Mouse (Mus musculus): ENCODE measurements around the gene Gab1.

Gab1 gene

DNA sequence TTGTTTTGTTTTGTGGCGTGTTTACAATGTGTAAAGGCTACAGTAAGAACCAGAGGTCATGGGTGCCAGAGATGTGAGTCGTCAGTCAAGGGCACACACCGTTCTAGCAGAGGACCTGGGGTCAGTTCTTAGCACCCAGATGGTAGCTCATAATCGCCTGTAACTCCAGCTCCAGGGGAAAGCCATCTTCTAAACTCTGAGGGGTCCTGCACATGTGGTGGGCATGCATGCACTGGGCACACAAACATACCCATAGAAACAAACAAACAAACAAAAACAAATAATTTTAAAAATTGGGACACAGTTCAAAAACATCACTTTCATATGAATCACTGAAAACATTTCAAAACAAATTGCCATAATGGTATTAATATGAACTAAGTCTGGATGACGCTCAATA is 69.9 kb downstream of the Gab1 start:
- DNase-seq (ENCODE audit: low spot score), result no peak

DNA sequence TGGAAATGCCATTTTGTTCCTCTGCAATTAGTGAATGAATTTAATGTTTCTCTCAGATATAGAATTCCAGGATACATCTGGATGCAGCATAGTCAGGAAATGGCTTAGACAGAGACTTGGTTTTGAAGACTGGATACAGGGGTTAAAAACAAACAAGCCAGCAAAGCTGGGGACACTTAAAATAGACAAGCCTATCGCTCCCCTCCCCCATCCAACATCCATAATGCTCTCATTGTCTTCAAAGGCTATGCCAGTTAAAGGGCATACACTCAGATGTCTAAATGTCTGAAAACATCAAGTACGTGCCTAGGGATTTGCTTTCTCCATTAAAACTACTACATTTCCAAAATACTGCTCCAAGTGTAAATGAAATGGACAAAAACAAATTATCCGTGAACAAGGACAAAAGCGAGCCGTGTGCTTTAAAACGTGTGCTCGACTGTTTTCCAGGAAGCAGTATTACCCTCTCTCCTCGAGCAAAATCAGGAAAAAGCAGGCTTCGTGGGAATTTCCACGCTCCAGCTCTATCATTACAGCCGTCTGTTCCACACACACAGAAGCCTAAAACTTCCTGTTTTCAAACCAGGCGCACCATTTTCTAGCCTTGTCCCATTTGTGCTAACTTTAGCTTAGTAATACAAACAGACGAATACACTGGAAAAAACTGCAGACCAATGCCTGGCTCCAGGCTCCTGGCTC is 72.4 kb downstream of the Gab1 start:
- no peak for DNase-seq (ENCODE audit: low spot score)

DNA sequence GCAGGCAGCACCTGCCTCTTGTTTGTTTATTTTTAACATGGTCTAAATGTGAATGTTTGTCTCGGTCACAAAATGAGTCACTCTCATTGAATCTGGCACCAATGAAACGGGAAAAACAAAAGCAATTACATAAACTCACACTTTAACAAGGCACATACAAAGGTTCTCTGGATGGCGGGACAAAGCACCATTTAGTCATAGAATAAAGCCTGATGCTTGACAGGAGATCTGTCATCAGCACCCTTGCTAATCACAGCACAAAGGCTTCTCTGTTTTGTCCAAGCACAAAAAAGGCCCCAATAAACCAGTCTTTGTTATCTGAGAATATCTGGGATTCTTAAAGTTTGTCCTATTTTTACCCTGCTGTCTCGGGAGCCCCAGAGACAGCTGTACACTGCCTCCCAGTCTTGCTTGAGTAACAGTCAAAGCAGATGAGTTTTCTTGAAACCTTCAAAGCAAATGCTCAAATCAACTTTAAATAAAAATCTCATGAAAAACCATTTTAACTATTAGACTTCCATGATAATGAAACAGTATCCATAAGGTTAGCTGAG is 76.2 kb downstream of the Gab1 start:
- DNase-seq (ENCODE audit: low spot score), result no peak

DNA sequence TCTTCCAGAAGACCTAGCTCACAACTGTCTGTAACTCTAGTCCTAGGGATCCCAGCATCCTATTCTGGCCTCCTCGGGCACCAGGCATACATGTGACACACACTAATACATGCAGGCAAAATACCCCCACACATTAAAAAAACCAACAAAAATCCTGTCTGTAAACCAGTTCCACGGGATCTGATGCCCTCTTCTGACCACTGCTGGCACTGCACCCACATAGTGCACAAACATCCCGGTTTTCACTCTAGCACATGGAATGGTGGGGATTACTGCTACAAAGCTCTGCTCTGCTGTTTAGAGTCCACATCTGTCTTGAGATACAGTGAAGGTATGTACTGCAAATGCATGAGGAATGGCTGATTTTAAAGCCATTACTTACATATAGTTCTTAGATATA is 81.5 kb downstream of the Gab1 start:
- no peak for DNase-seq (ENCODE audit: low spot score)

DNA sequence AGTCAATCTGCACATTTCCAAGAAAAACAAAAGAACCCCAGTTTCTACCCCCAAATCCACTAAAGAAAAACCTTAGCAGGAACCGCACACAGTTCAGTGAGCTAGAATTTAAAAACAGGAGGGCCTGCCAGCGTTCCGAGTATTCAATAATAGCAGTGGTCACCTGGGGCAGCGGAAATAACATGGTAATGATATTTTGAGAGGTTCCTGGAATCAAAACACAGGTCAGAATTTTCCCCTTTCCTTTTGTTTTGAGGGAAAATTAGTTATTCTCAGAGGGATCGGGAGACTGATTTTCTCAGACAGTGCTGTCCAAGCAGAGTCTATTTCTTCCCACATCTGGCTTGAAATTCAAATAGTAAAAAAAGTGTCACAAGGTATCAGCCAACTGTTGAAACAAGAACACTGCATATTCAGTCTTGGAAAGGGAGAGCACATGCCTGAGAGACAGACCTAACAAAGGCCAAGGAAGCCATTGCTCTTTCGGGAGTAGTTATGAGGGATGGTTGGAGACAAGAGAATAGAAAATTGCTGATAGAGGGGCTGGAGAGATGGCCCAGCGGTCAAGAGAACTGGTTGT is 82.0 kb downstream of the Gab1 start:
- no peak for DNase-seq (ENCODE audit: low spot score)

DNA sequence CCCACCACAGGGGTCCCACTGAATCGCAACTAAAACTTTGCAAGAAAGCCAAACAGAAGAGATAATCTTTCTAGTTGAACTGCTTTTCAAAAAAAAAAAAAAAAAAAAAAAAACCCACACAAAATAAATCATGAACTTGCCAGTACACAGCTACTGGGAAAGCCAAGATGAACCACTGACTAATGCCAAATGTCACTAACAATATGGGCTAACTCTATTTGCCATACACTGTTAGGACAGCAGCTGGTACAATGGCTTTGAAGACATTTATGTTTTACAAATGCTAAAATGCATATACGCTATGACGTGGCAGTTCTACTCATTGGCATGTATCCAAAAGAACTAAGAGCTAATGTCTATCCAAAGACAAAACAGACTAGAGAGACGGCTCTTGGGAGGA is 84.2 kb downstream of the Gab1 start:
- DNase-seq (ENCODE audit: low spot score), result no peak

DNA sequence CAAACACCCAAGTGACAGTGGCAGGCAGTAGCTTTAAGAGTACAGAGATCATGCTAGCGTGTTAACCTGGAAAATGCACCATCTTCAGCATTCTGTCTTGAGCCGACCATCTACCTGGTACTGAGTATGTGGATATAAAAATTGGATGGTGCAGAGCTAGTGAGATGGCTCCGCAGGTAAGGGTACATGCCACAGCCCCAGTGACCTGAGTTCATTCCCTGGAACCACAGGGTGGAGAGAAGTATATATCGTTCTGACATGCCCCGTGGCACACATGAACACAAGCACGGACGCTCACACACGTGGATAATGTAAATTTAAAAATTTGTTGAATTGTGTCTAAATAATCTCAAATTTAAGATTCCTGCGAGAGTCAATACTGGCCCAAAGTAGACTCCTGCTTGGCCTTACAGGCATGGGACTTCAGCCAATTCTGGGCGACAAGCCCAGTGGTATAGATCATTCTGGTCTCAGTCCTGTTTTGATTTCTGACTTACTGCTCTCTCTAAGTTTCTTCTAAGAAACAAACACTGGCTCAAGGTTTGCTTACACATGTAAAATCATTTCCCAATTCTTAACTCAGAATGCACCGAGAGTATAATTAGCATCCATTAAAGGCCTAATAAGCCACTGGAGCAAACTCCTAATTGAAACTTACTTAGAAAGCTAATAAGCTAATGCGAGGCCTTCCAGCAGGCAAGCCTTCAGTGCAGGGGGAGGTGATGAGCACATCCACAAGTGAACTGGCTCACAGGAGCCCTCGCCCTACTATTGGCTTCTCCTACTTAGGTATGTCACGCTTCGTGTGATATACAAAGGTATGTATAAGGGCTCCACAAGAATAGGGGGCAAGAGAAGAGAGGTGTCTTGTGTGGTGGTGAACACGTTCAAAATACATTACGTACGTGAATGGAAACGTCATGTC is 85.5 kb downstream of the Gab1 start:
- no peak for DNase-seq (ENCODE audit: low spot score)

DNA sequence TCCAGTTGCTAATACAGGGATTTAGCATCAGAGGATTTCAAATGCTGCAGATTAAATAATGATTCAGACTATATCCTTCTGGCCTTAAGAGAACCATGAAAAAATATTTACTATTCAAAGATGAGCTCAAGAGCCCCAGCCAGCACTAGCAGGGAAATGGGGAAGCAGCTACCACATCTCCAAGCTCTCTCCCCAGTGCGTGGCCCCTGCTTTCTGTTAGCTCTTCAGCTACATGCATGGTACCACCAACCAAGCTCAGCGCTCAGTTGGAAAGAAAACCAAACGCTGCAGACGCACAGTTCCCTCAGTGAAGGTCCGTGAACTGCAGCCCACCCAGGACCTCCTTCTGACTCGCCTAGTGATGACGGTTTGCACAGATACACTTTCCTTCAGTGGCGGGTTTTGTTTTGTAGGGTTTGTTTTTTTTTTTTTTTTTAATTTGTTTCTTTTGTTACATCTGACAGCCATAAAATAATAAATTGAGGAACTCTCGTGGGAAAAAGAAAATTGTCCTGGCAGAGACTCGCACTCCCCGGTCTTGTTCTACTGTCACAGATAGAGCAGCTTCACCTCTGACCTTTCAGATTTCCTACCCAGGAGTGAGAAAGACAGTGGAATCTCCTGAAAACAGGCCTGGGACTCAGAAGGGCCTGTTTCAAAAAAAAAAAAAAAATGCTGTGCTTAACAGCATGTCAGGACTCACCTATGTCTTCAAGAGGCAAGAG is 86.4 kb downstream of the Gab1 start:
- no peak for DNase-seq (ENCODE audit: low spot score)

DNA sequence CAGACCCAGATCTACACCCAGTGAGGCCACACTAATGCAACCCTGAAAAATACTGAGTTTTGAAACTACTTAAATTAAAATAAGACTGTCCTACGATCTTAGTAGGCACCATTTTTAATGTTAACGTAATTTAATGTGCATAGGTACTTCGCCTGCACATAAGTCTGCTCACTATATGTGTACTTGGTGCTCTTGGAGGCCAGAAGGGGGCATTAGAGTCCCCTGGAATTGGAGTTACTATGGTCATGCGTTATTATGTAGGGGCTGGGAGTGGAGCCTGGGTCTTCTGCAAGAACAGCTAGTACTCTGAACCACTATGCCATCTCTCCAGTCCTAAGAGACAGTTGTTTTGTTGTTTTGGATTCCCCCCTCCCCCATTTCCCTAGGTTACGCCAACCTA is 88.1 kb downstream of the Gab1 start:
- no peak for DNase-seq (ENCODE audit: low spot score)

DNA sequence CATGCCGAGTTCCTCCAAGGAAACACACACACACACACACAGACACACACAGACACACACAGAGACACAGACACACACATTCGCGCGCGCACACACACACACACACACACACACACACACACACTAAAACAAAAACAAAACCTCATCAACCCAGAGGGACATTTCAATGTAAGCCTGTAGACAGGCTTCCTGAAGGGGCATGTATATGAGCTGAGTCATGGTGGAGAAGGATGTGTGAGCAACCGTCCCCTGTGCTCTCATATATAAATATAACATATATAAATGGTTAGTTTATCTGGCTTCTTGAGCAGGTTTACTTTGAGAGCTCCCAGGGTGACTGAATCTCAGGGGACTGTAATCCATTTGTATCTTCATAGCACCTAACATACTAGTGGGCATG is 91.0 kb downstream of the Gab1 start:
- DNase-seq (ENCODE audit: low spot score), result no peak

DNA sequence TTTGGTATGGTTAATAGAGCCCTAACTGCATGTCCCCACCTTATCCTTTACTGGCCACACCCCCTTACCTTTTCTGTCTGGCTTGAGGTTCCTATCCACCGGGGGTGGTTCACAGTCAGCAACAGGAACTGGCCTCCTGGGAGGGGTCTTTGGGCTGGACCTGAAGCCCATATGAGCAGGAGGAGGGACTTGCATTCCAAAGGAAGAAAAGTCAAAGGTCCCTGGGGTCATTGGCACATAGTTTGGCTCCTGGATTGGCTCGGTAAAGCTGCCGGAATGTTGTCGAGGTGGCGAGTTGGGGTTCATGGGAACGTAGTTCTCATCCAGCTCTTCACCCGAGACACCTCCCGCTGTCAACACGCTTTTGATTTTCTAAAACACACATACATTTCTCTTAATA is 95.8 kb downstream of the Gab1 start:
- no peak for DNase-seq (ENCODE audit: low spot score)

DNA sequence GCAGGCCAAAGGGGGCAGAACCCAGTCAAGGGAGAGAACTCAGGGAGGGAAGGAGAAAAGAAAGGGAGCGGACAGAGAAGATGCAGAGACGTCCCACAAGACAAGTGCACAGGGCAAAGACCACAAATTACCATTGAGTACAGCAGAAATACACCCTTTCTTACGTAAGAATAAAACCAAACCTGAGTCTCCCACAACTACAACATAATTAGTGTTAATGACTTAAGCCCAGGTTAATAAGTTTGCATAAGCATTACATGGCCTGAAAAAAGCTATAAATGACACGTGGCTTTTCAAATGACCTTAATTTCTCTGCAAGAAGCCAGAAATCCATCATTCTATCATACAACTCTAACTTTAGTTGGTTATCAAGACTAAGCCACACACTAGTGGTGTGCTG is 97.0 kb downstream of the Gab1 start:
- no peak for DNase-seq (ENCODE audit: low spot score)

DNA sequence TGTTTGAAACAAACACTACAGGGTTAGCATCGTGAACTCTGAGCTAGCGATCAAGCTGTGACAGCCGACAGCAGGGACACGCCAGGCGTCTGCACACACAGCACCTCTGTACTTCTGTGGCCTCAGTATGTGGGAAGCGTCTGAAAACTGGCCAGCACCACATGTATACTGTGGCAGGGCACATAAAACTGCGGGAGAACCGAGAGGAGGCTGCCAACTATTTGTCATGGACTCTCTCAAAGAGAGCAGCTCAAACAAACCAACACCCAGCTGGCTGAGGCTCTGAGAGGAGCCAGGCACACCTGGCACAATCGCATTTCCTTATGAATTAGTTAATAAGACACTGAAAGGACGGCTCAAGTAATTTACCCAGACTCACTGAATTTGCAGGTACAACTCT is 99.0 kb downstream of the Gab1 start:
- DNase-seq (ENCODE audit: low spot score), result no peak

DNA sequence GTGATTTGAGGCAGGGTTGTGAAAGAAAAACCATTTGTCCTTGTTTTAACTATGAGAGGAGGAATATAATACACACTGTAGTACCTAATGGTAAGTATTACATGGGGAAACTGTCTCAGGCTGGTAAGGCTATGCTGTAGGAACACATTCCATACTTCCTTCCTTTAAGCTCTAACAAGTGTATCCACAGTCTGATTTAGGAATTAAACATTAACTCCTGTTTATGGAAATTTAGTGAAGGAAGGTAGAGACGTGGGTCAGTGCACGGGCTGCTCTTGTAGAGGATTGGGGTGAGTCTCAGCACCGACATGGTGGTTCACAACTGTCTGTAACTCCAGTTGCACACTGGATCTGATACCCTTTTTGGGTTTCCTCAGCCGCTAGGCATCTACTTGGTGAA is 100.0 kb downstream of the Gab1 start:
- no peak for DNase-seq (ENCODE audit: low spot score)

DNA sequence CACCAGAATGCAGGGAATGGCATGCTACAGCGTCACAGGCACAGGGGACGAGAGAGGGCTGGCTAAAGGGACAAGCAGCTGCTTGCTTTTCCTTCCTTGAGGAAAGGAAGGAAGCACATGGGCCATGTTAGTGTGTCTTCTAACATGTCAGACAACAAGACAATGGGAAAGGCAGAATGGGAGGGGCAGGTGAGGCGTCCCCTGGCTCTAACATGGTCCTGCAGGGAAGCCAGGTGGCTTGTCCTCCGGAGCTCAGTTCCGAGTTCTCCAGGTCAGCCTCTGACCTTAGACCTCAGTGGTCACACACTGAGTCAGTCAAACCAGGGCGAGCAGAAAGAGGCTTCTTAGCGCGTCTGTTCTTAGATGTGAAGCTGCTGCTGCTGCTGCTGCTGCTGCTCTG is 103.9 kb downstream of the Gab1 start:
- DNase-seq (ENCODE audit: low spot score), result no peak

DNA sequence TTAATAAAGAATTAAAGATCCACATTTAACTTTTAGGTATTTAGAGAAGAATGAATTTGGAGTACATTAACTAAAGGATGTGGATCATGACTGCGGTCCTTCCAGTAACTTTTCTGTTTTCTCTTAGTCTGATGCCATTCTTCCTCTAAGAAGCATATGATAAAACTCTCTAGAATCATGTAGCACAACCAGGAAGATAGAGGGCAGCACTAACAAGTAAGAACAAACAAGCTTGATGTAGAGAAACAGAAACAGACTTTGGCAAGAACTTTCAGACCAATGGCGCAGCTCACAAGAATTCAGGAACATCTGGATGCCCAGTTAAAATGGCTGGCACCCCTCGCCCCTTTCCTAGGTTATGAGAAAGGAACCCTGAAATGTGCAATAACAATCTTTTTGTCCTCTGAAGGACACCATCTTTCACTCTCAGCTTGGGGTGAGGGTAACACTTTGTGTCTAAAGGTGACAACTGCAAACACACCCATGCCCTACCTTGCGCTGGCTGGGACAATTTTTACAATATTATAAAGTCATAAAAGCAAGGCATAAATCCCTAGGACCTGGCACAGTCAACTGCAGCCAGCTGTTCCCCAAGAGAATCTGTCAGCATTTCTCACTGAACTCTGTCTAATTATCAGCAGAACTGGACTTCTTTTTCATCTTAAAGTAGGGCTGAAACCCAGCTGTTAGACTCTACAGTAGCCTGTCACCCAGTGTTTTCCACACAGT is 107.4 kb downstream of the Gab1 start:
- no peak for DNase-seq (ENCODE audit: low spot score)

DNA sequence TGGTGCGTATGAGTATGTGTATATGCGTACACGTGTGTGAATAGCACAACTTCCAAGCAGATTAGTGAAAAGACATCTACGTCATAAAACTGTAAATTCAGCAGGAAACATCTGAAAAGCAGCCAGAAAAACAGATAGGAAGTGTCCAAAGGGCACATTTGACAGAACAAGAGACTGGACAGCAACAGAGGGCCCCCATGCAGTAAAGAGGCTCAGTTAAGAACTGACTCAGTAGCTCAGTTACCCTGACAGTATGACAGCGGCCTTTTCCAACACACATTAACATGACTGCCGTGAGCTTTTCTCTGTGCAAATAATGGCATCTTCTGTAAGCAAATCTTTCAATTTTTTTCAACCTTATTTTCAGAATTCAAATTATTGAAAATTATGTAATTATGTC is 111.9 kb downstream of the Gab1 start:
- DNase-seq (ENCODE audit: low spot score), result no peak

DNA sequence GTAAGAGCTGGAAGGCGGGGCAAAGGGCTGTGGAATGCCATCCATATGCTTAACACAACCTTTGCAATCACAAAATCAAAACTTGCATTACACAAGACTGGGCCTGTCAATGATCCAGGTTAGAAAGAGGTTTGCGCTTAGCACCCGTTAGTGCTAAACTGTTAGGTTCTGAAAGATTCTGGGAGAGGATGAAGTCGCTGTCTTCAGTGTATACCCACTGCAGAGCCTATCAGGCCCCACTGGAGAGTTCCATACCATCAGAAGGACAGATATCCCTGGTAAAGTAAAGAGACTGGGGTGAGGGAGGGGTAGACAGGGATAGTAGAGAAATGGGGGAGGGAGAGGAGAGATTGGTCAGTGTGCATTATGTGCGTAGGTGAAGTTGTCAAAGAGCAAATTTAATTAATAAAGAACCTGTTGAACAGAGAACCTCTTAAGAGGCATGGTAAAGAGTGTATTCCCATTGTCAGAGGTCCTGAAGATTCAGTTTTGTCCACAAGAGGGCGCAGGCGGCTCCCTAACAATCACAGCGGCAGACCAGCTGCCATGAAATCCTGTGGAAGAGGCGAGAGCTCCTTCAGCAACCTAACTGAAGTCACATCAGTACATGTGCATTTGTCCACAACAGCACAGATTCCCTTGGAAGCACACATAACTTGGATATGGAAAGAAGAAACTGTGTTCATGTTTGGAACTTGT is 127.2 kb downstream of the Gab1 start:
- DNase-seq (ENCODE audit: low spot score), result peak; percentile 60

DNA sequence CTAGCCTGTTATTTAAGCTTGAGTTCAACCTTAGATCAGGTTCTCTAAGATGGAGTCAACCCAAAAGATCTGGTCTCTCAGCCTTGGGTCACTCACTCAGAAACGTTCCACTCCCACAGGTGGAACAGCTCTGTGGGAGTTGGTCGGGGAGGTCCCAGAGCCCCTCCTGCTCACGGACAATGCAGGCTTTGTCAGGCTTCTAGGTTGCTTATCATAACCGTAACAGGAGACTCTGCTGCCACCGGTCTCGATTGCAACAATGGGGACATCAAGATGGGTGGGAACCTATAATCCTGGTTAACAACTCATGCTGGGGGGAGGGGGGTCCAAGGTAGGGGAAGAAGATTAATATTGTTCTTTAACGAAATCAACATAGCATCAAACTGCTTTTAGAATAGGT is 127.9 kb downstream of the Gab1 start:
- no peak for DNase-seq (ENCODE audit: low spot score)

DNA sequence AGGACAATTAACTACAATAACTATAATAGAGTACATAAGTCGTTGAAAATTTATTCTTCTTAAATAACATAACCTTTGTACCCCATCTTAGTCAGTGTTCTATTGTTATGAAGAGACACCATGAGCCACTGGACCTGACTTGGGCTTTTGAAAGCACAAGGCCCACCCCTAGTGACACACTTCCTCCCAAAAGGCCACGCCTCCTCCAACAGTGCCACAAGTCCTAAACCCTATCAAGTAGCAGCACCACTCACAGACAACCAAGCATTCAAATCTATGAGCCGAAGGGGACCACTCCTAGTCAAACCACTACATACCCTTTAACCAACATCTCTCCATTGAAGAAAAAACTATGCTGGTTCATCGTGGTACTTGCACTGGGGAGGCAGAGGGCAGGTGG is 131.2 kb downstream of the Gab1 start:
- DNase-seq (ENCODE audit: low spot score), result no peak

DNA sequence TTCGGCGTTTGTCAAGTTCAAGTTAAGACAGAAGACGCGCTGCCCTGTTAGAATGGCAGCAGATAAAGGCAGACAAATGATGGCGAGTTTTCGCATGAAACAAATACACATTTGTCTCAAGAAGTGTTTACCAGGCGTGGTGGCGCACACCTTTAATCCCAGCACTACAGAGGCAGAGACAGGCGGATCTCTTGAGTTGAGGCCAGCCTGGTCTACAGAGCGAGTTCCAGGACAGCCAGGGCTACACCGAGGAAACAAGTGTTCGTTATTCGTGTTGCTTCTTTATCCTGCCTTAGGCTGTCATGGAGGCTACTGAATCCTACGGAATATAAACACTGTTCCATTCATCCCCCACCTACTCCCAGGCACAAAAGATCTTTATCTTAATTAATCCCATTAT is 140.4 kb downstream of the Gab1 start:
- DNase-seq (ENCODE audit: low spot score), result no peak

Data from T-cell, adult 2 months (primary cell).